Mouse (Mus musculus) cerebellum, adult 9-10 months (tissue): ENCODE measurements at regions not wholly inside any gene's neighbourhood (a gene's known extent, or its start where the extent isn't known, plus 50 kb on each side); places are given as distances from the start of the nearest gene placed in this dataset.

Source experiments
- DNase-seq: peaks from one replicate; pipeline ENCODE4 v3.0.0; 2022

DNA sequence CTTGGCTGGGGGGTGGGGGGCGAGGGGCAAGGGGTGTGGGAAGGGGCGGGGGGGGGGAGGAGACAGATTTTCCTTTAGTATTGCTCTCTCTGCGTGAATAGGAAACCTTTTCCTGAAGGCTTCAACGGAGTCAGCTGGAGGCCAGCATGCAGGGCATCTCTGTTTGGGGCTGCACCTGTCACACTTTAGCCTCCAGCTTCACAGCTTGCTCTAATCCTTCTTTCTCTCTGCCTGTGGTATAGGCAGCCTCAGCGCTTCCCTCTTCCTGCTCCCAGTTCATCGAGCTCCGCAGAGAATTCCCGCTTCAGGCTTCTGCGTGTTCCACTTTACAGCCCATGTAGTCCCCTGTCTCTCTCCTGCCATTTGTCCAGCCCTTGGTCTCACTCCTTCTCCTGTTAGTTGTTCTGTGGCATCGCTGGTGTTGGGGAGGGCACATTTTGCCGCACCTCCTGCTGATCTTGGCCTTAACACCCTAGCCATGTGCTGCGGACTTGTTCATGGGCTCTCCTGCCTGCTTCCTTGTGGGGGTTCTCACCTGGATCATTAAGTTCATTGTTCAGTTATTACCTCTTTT is 51.7 kb upstream of the Jph4 start:
- DNase-seq = peak; percentile 91

DNA sequence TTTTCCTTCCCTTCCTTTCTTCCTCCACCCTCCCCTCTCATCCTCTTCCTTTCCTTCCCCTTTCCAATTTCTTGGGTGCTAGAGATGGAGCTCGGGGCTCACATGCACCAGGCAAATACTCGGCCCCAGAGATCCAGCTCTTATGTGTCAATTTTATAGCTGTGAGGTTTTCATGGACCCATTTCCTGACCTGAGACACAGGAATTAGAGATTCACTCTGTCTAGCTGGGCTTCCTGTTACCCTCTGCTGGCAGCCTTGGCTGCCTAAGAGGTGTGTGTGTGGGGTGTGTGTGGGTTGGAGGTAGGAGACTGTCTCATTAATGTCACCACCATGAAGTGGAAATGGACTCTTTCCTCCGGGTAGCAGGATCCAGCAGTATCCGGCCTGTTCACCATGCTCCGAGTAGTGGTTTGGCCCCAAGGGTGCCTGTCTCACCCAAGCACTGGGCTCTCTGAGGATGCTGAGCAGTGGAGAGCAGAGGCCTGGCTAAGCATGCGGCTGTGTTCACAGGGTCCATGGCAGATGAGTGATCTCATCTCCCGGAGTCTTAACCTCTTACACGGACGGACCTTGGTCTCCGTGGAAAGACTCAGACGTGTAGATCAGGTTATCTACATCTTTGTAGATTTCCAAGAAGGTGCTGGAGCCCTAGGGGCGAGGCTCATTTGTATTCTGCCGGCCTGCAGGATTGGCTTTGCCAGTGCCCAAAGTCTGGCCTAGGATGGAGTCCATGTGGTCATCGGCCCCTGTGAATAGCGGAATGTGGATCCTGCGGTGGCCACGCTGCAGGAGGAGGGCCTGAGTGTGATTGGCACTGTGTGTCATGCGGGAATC is 52.5 kb upstream of the Jph4 start:
- DNase-seq = peak; percentile 55

DNA sequence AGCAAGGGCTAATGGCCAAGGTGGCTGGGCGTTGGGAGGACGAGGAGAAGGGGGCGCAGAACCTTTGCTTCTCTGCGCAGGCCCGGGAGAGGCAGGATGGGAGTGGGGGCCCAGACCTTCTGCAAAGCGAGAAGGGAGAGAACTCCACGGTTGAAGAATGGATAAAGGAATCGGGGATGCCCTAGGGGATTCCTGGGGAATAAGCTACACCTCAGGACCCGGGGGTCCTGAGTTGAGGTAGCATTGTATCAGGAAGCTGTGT is 52.0 kb upstream of the Dhrs2 start:
- DNase-seq = no peak

DNA sequence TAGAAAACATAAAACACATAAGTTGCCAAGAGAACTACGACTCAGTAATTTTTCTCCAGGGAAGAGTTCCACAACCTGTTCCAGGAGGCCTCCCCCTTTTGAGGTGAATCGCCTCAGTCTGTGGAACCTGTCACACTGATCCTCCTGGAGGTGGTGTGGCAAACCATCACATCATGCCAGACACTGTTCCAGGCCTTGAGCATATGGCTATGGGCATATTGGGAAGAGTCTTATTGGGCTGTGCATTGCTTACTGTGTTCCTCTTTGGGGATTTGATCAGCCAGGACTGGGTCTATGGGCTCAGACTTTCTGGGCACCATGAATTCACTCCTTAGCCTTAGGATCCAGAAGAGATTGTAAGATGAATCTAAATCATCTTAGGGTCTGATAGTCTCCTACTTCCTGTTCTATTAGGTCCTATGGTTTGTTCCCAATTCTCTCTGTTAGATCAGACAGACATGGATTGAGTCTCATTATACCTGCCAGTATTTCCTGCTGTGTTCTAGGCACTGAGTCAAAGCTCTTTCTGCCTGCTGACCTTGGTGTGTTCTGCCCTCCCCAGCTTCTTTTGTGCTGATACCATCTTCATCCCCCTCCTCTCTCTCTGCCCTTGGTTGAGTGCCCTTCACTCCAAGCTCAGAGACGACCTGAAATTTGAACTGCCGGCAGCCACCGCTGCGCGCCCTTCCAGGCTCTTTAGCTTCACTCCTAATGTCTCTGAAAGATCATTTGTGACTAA is 50.3 kb upstream of the Dhrs2 start:
- DNase-seq = peak; percentile 89
